Comparison of ENCODE assay signal across 17 mouse cellular contexts in genomic region chr15:100924941-100925340, GRCm38 (mm10). TPM values are rescaled to one million over a fixed set of nuclear protein-coding genes. Genes with fewer than 3 reads are reported as not detected.
DNase-seq lines count a peak whose midpoint lies in the region; ATAC-seq and TF ChIP-seq lines count a peak whose summit lies in the region.
"Had no signal": no experiment of that assay in that cellular context is flagged by ENCODE, and none has a peak within 500 bp of the region (broad histone marks: within the 10 kb centered on the region; RNA-seq: fewer than 3 reads in every experiment).

No protein-coding gene starts in this region.

- no peak for TF ChIP-seq CTCF in forebrain, postnatal 0 days (IDR thresholded peaks at IDR 0.05; ENCODE audit: low read depth)

- ATAC-seq in forebrain, embryonic 13.5 days: 0 out of 2 replicates have a peak, but pooled peaks have one; percentile 38
- no peak for ATAC-seq in forebrain, embryonic 12.5 days (ENCODE audit: low FRiP score)
- ATAC-seq in midbrain, embryonic 11.5 days (ENCODE audit: low FRiP score): no peak; the same call in 1 of the 2 replicates
- ATAC-seq in forebrain, postnatal 0 days: peak; percentile 47; the same call in 1 of the 2 replicates
- ATAC-seq in stomach, embryonic 15.5 days (ENCODE audit: insufficient read depth, low FRiP score, low read depth): peak; percentile 39; the same call in 1 of the 2 replicates
- ATAC-seq: Patski had no signal

- DNase-seq in midbrain, embryonic 10.5 days (ENCODE audit: low spot score): no peak
- DNase-seq in midbrain, embryonic 11.5 days (ENCODE audit: low spot score, missing footprints): no peak
- no peak for DNase-seq in forebrain, postnatal 0 days
- no peak for DNase-seq in heart, postnatal 10 days
- DNase-seq: gastrocnemius, postnatal 14 days; heart, postnatal 4 days; kidney, adult 18-20 months; kidney, postnatal 4 days; lung, postnatal 10 days; thymus, postnatal 36 days had no signal

- no peak overlapping the region for H3K4me3 ChIP-seq in forebrain, embryonic 13.5 days
- H3K4me3 ChIP-seq in forebrain, embryonic 12.5 days (replicated peaks): no peak overlapping the region
- no peak overlapping the region for H3K4me3 ChIP-seq in midbrain, embryonic 10.5 days
- no peak overlapping the region for H3K4me3 ChIP-seq in midbrain, embryonic 11.5 days (ENCODE audit: low read depth, low read length)
- no peak overlapping the region for H3K4me3 ChIP-seq in forebrain, postnatal 0 days (ENCODE audit: low read depth, low read length)
- H3K4me3 ChIP-seq in stomach, embryonic 15.5 days (replicated peaks): no peak overlapping the region
- H3K4me3 ChIP-seq: heart, embryonic 10.5 days; limb, embryonic 12.5 days; liver, embryonic 15.5 days had no signal

- WGBS in forebrain, embryonic 13.5 days: 75% methylated on average over 10 of the region's 10 CpGs
- WGBS in forebrain, embryonic 12.5 days: 70% methylated on average over 10 of the region's 10 CpGs
- 76% methylated on average over 10 of the region's 10 CpGs for WGBS in midbrain, embryonic 10.5 days
- WGBS in midbrain, embryonic 11.5 days: 77% methylated on average over 10 of the region's 10 CpGs
- 67% methylated on average over 10 of the region's 10 CpGs for WGBS in forebrain, postnatal 0 days
- 69% methylated on average over 10 of the region's 10 CpGs for WGBS in stomach, embryonic 15.5 days

- no peaks in the 10 kb centered on the region; the same call in 1 of the 2 replicates for H3K9me3 ChIP-seq in forebrain, embryonic 13.5 days (replicated peaks)
- H3K9me3 ChIP-seq in forebrain, embryonic 12.5 days: no peaks in the 10 kb centered on the region
- no peaks in the 10 kb centered on the region for H3K9me3 ChIP-seq in midbrain, embryonic 10.5 days (replicated peaks)
- no peaks in the 10 kb centered on the region for H3K9me3 ChIP-seq in midbrain, embryonic 11.5 days (ENCODE audit: control insufficient read depth, low read length)
- H3K9me3 ChIP-seq in forebrain, postnatal 0 days (ENCODE audit: low read length): no peaks in the 10 kb centered on the region
- no peaks in the 10 kb centered on the region for H3K9me3 ChIP-seq in stomach, embryonic 15.5 days
- H3K9me3 ChIP-seq: heart, embryonic 10.5 days; limb, embryonic 12.5 days; liver, embryonic 15.5 days had no signal

- no peak overlapping the region for H3K4me2 ChIP-seq in forebrain, embryonic 13.5 days
- H3K4me2 ChIP-seq in forebrain, embryonic 12.5 days: no peak overlapping the region
- H3K4me2 ChIP-seq in midbrain, embryonic 11.5 days: no peak overlapping the region
- no peak overlapping the region for H3K4me2 ChIP-seq in forebrain, postnatal 0 days (ENCODE audit: low read depth)
- H3K4me2 ChIP-seq in stomach, embryonic 15.5 days: no peak overlapping the region
- H3K4me2 ChIP-seq: limb, embryonic 12.5 days; liver, embryonic 15.5 days had no signal

- H3K4me1 ChIP-seq in forebrain, embryonic 13.5 days: peaks cover 23% of the 10 kb centered on the region
- H3K4me1 ChIP-seq in forebrain, embryonic 12.5 days: peaks cover 18% of the 10 kb centered on the region
- peaks cover 33% of the 10 kb centered on the region for H3K4me1 ChIP-seq in midbrain, embryonic 10.5 days
- peaks cover 8% of the 10 kb centered on the region for H3K4me1 ChIP-seq in midbrain, embryonic 11.5 days (ENCODE audit: control insufficient read depth, insufficient read depth, low read length)
- H3K4me1 ChIP-seq in forebrain, postnatal 0 days (ENCODE audit: insufficient read depth): peaks cover 3% of the 10 kb centered on the region; the same call in 1 of the 2 replicates
- 0 out of 2 replicates have a peak, but pooled peaks cover 6% of the 10 kb centered on the region for H3K4me1 ChIP-seq in stomach, embryonic 15.5 days
- H3K4me1 ChIP-seq: liver, embryonic 15.5 days had no signal

- H3K27ac ChIP-seq in forebrain, embryonic 13.5 days: no peak overlapping the region
- H3K27ac ChIP-seq in forebrain, embryonic 12.5 days: no peak overlapping the region
- peak overlapping the region; percentile 59; the same call in 1 of the 2 replicates for H3K27ac ChIP-seq in midbrain, embryonic 10.5 days (replicated peaks)
- no peak overlapping the region for H3K27ac ChIP-seq in midbrain, embryonic 11.5 days (ENCODE audit: low read depth, low read length)
- H3K27ac ChIP-seq in forebrain, postnatal 0 days (ENCODE audit: low read depth, low read length): no peak overlapping the region
- no peak overlapping the region for H3K27ac ChIP-seq in stomach, embryonic 15.5 days
- H3K27ac ChIP-seq: heart, embryonic 10.5 days; limb, embryonic 12.5 days; liver, embryonic 15.5 days had no signal

- no peak overlapping the region for H3K9ac ChIP-seq in forebrain, embryonic 13.5 days
- no peak overlapping the region for H3K9ac ChIP-seq in forebrain, embryonic 12.5 days
- no peak overlapping the region for H3K9ac ChIP-seq in midbrain, embryonic 11.5 days (ENCODE audit: low read length)
- H3K9ac ChIP-seq in forebrain, postnatal 0 days: no peak overlapping the region
- no peak overlapping the region for H3K9ac ChIP-seq in stomach, embryonic 15.5 days
- H3K9ac ChIP-seq: limb, embryonic 12.5 days; liver, embryonic 15.5 days had no signal

- no peaks in the 10 kb centered on the region for H3K36me3 ChIP-seq in forebrain, embryonic 13.5 days (ENCODE audit: poor library complexity, severe bottlenecking)
- H3K36me3 ChIP-seq in forebrain, embryonic 12.5 days (replicated peaks): no peaks in the 10 kb centered on the region
- no peaks in the 10 kb centered on the region for H3K36me3 ChIP-seq in midbrain, embryonic 10.5 days
- H3K36me3 ChIP-seq in midbrain, embryonic 11.5 days (ENCODE audit: control insufficient read depth, insufficient read depth, low read length): no peaks in the 10 kb centered on the region
- no peaks in the 10 kb centered on the region for H3K36me3 ChIP-seq in forebrain, postnatal 0 days (ENCODE audit: insufficient read depth)
- H3K36me3 ChIP-seq in stomach, embryonic 15.5 days: no peaks in the 10 kb centered on the region
- H3K36me3 ChIP-seq: heart, embryonic 10.5 days; limb, embryonic 12.5 days; liver, embryonic 15.5 days had no signal

- H3K27me3 ChIP-seq in forebrain, embryonic 13.5 days: no peaks in the 10 kb centered on the region
- H3K27me3 ChIP-seq in forebrain, embryonic 12.5 days: no peaks in the 10 kb centered on the region
- H3K27me3 ChIP-seq in midbrain, embryonic 10.5 days (ENCODE audit: low read depth, poor library complexity, severe bottlenecking): no peaks in the 10 kb centered on the region
- H3K27me3 ChIP-seq in midbrain, embryonic 11.5 days (ENCODE audit: control insufficient read depth, insufficient read depth, low read length): no peaks in the 10 kb centered on the region
- no peaks in the 10 kb centered on the region for H3K27me3 ChIP-seq in forebrain, postnatal 0 days (ENCODE audit: insufficient read depth, low read length)
- no peaks in the 10 kb centered on the region for H3K27me3 ChIP-seq in stomach, embryonic 15.5 days (replicated peaks)
- H3K27me3 ChIP-seq: Patski had no signal

- intact Hi-C loops in heart, postnatal 10 days (cut with DNase I): no loop called here

RNA-seq across cellular contexts. Expression of gene Scn8a, which starts 55.3 kb away (rescaled TPM):
- 13.3 and 17.1 TPM in 2 replicates for polyA plus RNA-seq in forebrain, embryonic 13.5 days (2015; fragmentation: Nextera tagmentation; extraction: Ambion mirVana)
- 19.3 and 20.7 TPM in 2 replicates for polyA plus RNA-seq in forebrain, embryonic 12.5 days (2016; fragmentation: Nextera tagmentation; extraction: Ambion mirVana)
- 10.6 and 12.3 TPM in 2 replicates for polyA plus RNA-seq in midbrain, embryonic 10.5 days (2016; fragmentation: Nextera tagmentation; extraction: Ambion mirVana)
- polyA plus RNA-seq in midbrain, embryonic 11.5 days (2014; fragmentation: Nextera tagmentation; extraction: Ambion mirVana): 11.6 and 14.9 TPM in 2 replicates
- 22.1 and 26.9 TPM in 2 replicates for total RNA-seq in forebrain, postnatal 0 days (2014; rRNA removed)
- polyA plus RNA-seq in forebrain, postnatal 0 days (2015; fragmentation: Nextera tagmentation; extraction: Ambion mirVana): 11.7 and 15.5 TPM in 2 replicates
- polyA plus RNA-seq in stomach, embryonic 15.5 days (2015; fragmentation: Nextera tagmentation; extraction: Ambion mirVana): 2.2 and 2.9 TPM in 2 replicates
- total RNA-seq in heart, postnatal 10 days (2021): under 1 TPM; 0.35 to 0.72 TPM

Comparison
In these comparisons a context has a peak if more than half of its experiments do, and no peak if none do; other contexts are left out.
1. ATAC-seq: peak in forebrain, embryonic 13.5 days (single experiment), forebrain, postnatal 0 days (single experiment) and stomach, embryonic 15.5 days (single experiment); none in forebrain, embryonic 12.5 days (single experiment) and midbrain, embryonic 11.5 days (single experiment).